Comparison of ENCODE assay signal across 25 mouse cellular contexts in genomic region chr5:90696064-90696463, GRCm38 (mm10). TPM values are rescaled to one million over a fixed set of nuclear protein-coding genes. Genes with fewer than 3 reads are reported as not detected.
DNase-seq lines count a peak whose midpoint lies in the region; ATAC-seq and TF ChIP-seq lines count a peak whose summit lies in the region.
"Had no signal": no experiment of that assay in that cellular context is flagged by ENCODE, and none has a peak within 500 bp of the region (broad histone marks: within the 10 kb centered on the region; RNA-seq: fewer than 3 reads in every experiment).

No protein-coding gene starts in this region.

- no peak overlapping the region for H3K4me2 ChIP-seq in lung, postnatal 0 days (replicated peaks; ENCODE audit: low read depth, low read length)
- H3K4me2 ChIP-seq: liver, embryonic 13.5 days; lung, embryonic 15.5 days; midbrain, embryonic 15.5 days; neural tube, embryonic 13.5 days; stomach, embryonic 15.5 days had no signal

- intact Hi-C loops in left cerebral cortex, postnatal 14 days (cut with DNase I), result no loop called here

- H3K9ac ChIP-seq in lung, postnatal 0 days (replicated peaks; ENCODE audit: low read depth), result no peak overlapping the region
- H3K9ac ChIP-seq: liver, embryonic 13.5 days; lung, embryonic 15.5 days; midbrain, embryonic 15.5 days; neural tube, embryonic 13.5 days; stomach, embryonic 15.5 days had no signal

- ATAC-seq in lung, postnatal 0 days, result peak; percentile 32
- ATAC-seq in common myeloid progenitor, adult 5-6 weeks (replicated peaks; ENCODE audit: low read depth, poor library complexity, severe bottlenecking), result peak; percentile 80
- peak; percentile 85 for ATAC-seq in megakaryocyte progenitor cell, adult 5-6 weeks (replicated peaks; ENCODE audit: poor library complexity)
- ATAC-seq: intestine, embryonic 16.5 days; midbrain, embryonic 15.5 days had no signal

- no peaks in the 10 kb centered on the region for H3K36me3 ChIP-seq in lung, postnatal 0 days (ENCODE audit: insufficient read depth, low read length)
- H3K36me3 ChIP-seq: liver, embryonic 13.5 days; lung, embryonic 15.5 days; midbrain, embryonic 10.5 days; midbrain, embryonic 15.5 days; neural tube, embryonic 13.5 days; stomach, embryonic 15.5 days had no signal

- no peak overlapping the region for H3K27ac ChIP-seq in lung, postnatal 0 days (ENCODE audit: low read length)
- H3K27ac ChIP-seq: liver, embryonic 13.5 days; lung, embryonic 15.5 days; midbrain, embryonic 10.5 days; midbrain, embryonic 15.5 days; neural tube, embryonic 13.5 days; stomach, embryonic 15.5 days had no signal

- DNase-seq in lung, postnatal 0 days (ENCODE audit: low spot score), result peak; percentile 56
- DNase-seq in lung, adult 18-20 months, result no peak
- no peak for DNase-seq in left cerebral cortex, postnatal 14 days (ENCODE audit: low spot score in 2 of 2)
- DNase-seq in MN1 (ENCODE audit: low spot score), result no peak
- DNase-seq in spleen, postnatal 36 days (ENCODE audit: low spot score in 2 of 2), result no peak
- DNase-seq: adrenal gland, postnatal 10 days; B cell, adult 2 months; cerebellum, adult 18-20 months; cerebellum, postnatal 10 days; gastrocnemius, postnatal 10 days; heart, postnatal 14 days; kidney, postnatal 10 days; layer of hippocampus, postnatal 36 days; liver, embryonic 13.5 days; lung, postnatal 4 days had no signal

- peak; percentile 26; the same call in 1 of the 2 replicates for TF ChIP-seq EP300 in lung, postnatal 0 days (IDR thresholded peaks at IDR 0.05)

- no peak overlapping the region for H3K4me3 ChIP-seq in lung, postnatal 0 days (ENCODE audit: low read depth, low read length)
- H3K4me3 ChIP-seq: erythroblast, embryonic 14.5 days; liver, embryonic 13.5 days; lung, embryonic 15.5 days; midbrain, embryonic 10.5 days; midbrain, embryonic 15.5 days; myocyte; neural tube, embryonic 13.5 days; stomach, embryonic 15.5 days had no signal

- no peak for TF ChIP-seq CTCF in lung, postnatal 0 days (IDR thresholded peaks at IDR 0.05)

- H3K4me1 ChIP-seq in lung, postnatal 0 days (ENCODE audit: insufficient read depth, low read depth, low read length), result no peaks in the 10 kb centered on the region
- H3K4me1 ChIP-seq: lung, embryonic 15.5 days; midbrain, embryonic 15.5 days; neural tube, embryonic 13.5 days; stomach, embryonic 15.5 days had no signal

- no peaks in the 10 kb centered on the region for H3K27me3 ChIP-seq in lung, postnatal 0 days (replicated peaks; ENCODE audit: insufficient read depth, low read length)
- H3K27me3 ChIP-seq: liver, embryonic 13.5 days; lung, embryonic 15.5 days; midbrain, embryonic 15.5 days; neural tube, embryonic 13.5 days; stomach, embryonic 15.5 days had no signal

- no peaks in the 10 kb centered on the region for H3K9me3 ChIP-seq in lung, postnatal 0 days (ENCODE audit: low read length)
- H3K9me3 ChIP-seq: liver, embryonic 13.5 days; lung, embryonic 15.5 days; midbrain, embryonic 10.5 days; midbrain, embryonic 15.5 days; neural tube, embryonic 13.5 days; stomach, embryonic 15.5 days had no signal

- 84% methylated on average over 7 of the region's 7 CpGs for WGBS in lung, postnatal 0 days

RNA-seq across cellular contexts. Expression of gene Rassf6, which starts 55.6 kb away (rescaled TPM):
- polyA plus RNA-seq in lung, postnatal 0 days (2015; fragmentation: Nextera tagmentation; extraction: Ambion mirVana), result 6.8 and 8.6 TPM in 2 replicates
- 1.6 TPM in 1 of 2 replicates, not detected in the other for total RNA-seq in common myeloid progenitor, adult 5-6 weeks (2017)
- total RNA-seq in megakaryocyte progenitor cell, adult 5-6 weeks (2015), result 0.52 TPM in 1 of 2 replicates, not detected in the other
- total RNA-seq in megakaryocyte progenitor cell, adult 5-6 weeks (2017), result not detected in 2 replicates
- 1 to 10 TPM; 1.0 to 1.7 TPM for total RNA-seq in left cerebral cortex, postnatal 14 days (2021)
- total RNA-seq: gastrocnemius, postnatal 10 days; heart, postnatal 14 days had no signal
- polyA plus RNA-seq: erythroblast, embryonic 14.5 days; midbrain, embryonic 10.5 days; myocyte had no signal

Comparison
In these comparisons a context has a peak if more than half of its experiments do, and no peak if none do; other contexts are left out.
1. ATAC-seq: peak in every context shown above with its lines; median percentile 85 in megakaryocyte progenitor cell, adult 5-6 weeks; 80 in common myeloid progenitor, adult 5-6 weeks; 32 in lung, postnatal 0 days.